Mouse (Mus musculus) olfactory bulb, adult 2 months (tissue): Measurements from ENCODE around the gene B4galt1.

Experiments
- CTCF ChIP-seq: fragments of 200-500 bp; IDR thresholded peaks from 2 replicates; pipeline ENCODE4 v1.5.1; 2012; ENCODE audit warnings: low read depth, mild to moderate bottlenecking, low read length, moderate library complexity; ENCODE audit not compliant: insufficient read depth
- POLR2A ChIP-seq: fragments of 200-500 bp; IDR thresholded peaks from 2 replicates; pipeline ENCODE4 v1.6.1; 2012; ENCODE audit warnings: mild to moderate bottlenecking, low read depth, low read length, moderate library complexity; ENCODE audit not compliant: insufficient read depth

- TF ChIP-seq CTCF, result no peak
- no peak for TF ChIP-seq POLR2A
Measured at GRCm38 (mm10) chr4:40830530-40830929, 23.3 kb downstream of the B4galt1 start.
